Mouse (Mus musculus) liver, embryonic 14.5 days (tissue): ENCODE measurements around the gene Mybpc3.
A peak's percentile ranks its signal among the peaks of the same experiment; 100 is the strongest.

Source experiments
- CTCF ChIP-seq: IDR thresholded peaks from 2 replicates; pipeline ENCODE4 v1.5.1; 2016; ENCODE audit warnings: antibody characterized with exemption, low read depth, control low read depth
- EP300 ChIP-seq: IDR thresholded peaks from 2 replicates; pipeline ENCODE4 v1.6.1; 2016; ENCODE audit warnings: antibody characterized with exemption, low read depth

DNA sequence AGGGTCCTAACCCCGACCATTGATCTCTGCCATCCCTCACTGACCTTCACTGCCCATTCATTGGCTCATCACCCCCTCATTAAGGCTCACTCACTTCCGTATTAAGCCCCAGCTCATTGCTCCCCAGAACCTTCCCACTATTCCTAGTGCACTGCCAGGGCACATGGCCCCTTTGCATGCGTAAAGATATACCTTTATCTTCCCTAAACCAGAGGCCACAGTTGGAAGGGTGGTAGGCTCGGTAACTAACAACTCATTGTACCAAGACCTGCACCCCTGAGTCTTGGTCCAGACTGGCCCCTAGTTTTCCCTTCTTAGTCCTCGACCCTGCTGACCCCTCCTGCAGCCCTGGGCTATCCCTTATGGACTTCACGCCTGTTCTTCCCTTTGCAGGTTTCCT is 4.1 kb upstream of the Mybpc3 start:
- TF ChIP-seq CTCF (no peak), EP300 (peak; percentile 37; the same call in 1 of the 2 replicates)
